Mouse (Mus musculus): ENCODE results near the gene Lekr1. TPM values are rescaled to one million over a fixed set of nuclear protein-coding genes. Genes with fewer than 3 reads are reported as not detected.
A peak's percentile ranks its signal among the peaks of the same experiment; 100 is the strongest.

Lekr1 gene
- total RNA-seq (2012; rRNA removed): 1.9 and 2.5 TPM in 2 replicates
- polyA plus RNA-seq (2012; ENCODE audit: insufficient read depth in 1 of 2, insufficient read length in 2 of 2, low read depth in 1 of 2, low replicate concordance in 2 of 2, missing spikeins in 1 of 2): 1 to 10 TPM in 1 of 2 experiments, not detected in 1; 1.8 TPM

DNA sequence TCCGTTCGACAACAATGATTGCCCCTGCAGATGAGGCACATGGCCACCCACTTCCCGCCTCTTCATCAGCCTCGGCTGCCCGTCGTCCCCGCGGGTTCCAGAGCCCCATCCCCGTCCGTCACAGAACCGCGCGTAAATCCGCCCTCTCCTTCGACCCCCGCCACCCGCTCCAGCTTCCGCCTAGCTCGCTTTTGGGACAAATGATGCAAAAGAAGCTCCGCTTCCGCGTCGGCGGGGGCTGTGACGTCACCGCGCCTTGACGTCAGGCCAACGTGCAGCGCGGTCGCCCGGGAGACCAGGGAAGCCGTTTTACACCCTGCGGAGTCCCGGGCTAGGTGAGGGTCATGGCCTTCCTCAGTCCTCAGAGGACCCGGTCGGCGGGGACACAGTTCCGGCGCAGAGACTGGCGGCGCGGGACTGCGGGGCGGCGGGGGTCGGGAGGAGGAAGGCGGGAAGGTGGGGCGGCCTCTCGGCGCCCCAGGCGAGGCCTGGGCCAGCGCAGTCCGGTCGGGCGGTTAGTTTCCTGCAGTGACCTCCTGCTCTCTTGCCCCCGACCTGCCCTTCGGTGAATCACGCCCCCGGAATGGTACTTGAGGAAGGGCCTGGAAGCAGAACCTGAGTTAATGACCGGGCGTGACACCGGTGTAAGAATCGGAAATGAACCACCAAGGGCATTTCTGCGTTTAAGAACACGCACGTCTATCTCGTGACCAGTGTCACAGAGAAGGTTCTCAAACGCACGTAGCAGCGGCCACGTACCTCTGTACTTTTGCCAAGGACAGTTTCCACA lies at the start of gene Lekr1:
Gene Lekr1, plus strand, starts transcription at position 252 of the 790 bp plus-strand sequence.
- Histone ChIP-seq H3K27me3 (ENCODE audit: control insufficient read depth in 1 of 2, insufficient read depth in 2 of 2, low read length in 2 of 2) (no peaks in the 10 kb centered on the region), H3K79me2 (ENCODE audit: control insufficient read depth, insufficient read depth, low read length, poor library complexity) (no peaks in the 10 kb centered on the region), H3K36me3 (ENCODE audit: control insufficient read depth in 1 of 2, insufficient read depth in 2 of 2, low read length in 2 of 2) (peaks cover 0 to 3% of the 10 kb centered on the region in 2 experiments; a peak in 2 of 4 replicates), H3K27ac (ENCODE audit: control insufficient read depth, low read depth, low read length) (0 out of 2 replicates have a peak within 1 kb of the TSS, but pooled peaks have one; percentile 0), H3K4me3 (ENCODE audit: control insufficient read depth in 1 of 2, insufficient read depth in 1 of 2, low read depth in 2 of 2, low read length in 2 of 2) (peak within 1 kb of the TSS; percentile 83), H3K4me1 (ENCODE audit: control insufficient read depth in 1 of 2, insufficient read depth in 2 of 2, low read length in 2 of 2) (peaks cover 0 to 4% of the 10 kb centered on the region in 2 experiments; a peak in 2 of 4 replicates), H3K9ac (ENCODE audit: control insufficient read depth, low read depth, low read length, poor library complexity, severe bottlenecking) (peak within 1 kb of the TSS; percentile 58), H3K9me3 (replicated peaks; ENCODE audit: insufficient read depth, low read length) (no peaks in the 10 kb centered on the region)
- DNase-seq (ENCODE audit: low read depth, low spot score): peak; percentile 92
- no peak for TF ChIP-seq SMC3 (IDR thresholded peaks at IDR 0.05; ENCODE audit: low read depth, low read length)
- TF ChIP-seq TBP (IDR thresholded peaks at IDR 0.05; ENCODE audit: low read depth, low read length): no peak; the same call in 1 of the 2 replicates
- no peak for TF ChIP-seq MEF2A (IDR thresholded peaks at IDR 0.05; ENCODE audit: extremely low read depth, insufficient replicate concordance, low read depth, low read length, poor library complexity, severe bottlenecking)
- no peak for TF ChIP-seq RAD21 (IDR thresholded peaks at IDR 0.05; ENCODE audit: low read depth, low read length)
- TF ChIP-seq RCOR1 (IDR thresholded peaks at IDR 0.05; ENCODE audit: low read depth, low read length): no peak
- peak; percentile 11; the same call in 1 of the 2 replicates for TF ChIP-seq BHLHE40 (IDR thresholded peaks at IDR 0.05; ENCODE audit: borderline replicate concordance, low read depth, low read length)
- TF ChIP-seq KAT2A (conservative IDR thresholded peaks at IDR 0.05; ENCODE audit: low read depth, low read length): no peak; the same call in 1 of the 2 replicates
- peak; percentile 97 for TF ChIP-seq ELF1 (IDR thresholded peaks at IDR 0.05; ENCODE audit: low read depth, low read length)
- no peak for TF ChIP-seq GATA1 (IDR thresholded peaks at IDR 0.05; ENCODE audit: low read depth, low read length)
- peak; percentile 79 for TF ChIP-seq MXI1 (IDR thresholded peaks at IDR 0.05; ENCODE audit: low read depth, low read length)
- no peak for TF ChIP-seq USF2 (IDR thresholded peaks at IDR 0.05; ENCODE audit: borderline replicate concordance in 1 of 2, insufficient read depth in 1 of 2, low read depth in 1 of 2, low read length in 2 of 2)
- peak; percentile 65 for TF ChIP-seq NELFE (IDR thresholded peaks at IDR 0.05; ENCODE audit: low read depth, low read length)
- TF ChIP-seq MAZ (IDR thresholded peaks at IDR 0.05; ENCODE audit: low read depth, low read length): peak; percentile 97
- no peak for TF ChIP-seq MYB (IDR thresholded peaks at IDR 0.05; ENCODE audit: low read depth, low read length)
- TF ChIP-seq EP300 (IDR thresholded peaks at IDR 0.05; ENCODE audit: low read depth in 1 of 2, low read length in 2 of 2): no peak
- peak; percentile 66; the same call in 1 of the 2 replicates for TF ChIP-seq ZMIZ1 (IDR thresholded peaks at IDR 0.05; ENCODE audit: low read depth, low read length)
- peak; percentile 79; the same call in 1 of the 2 replicates for TF ChIP-seq GABPA (IDR thresholded peaks at IDR 0.05; ENCODE audit: low read depth, low read length)
- TF ChIP-seq NRF1 (IDR thresholded peaks at IDR 0.05; ENCODE audit: insufficient read depth, low read depth, low read length, poor library complexity, severe bottlenecking): no peak
- TF ChIP-seq MAX (IDR thresholded peaks at IDR 0.05; ENCODE audit: low read length): peak; percentile 69
- TF ChIP-seq USF1 (IDR thresholded peaks at IDR 0.05; ENCODE audit: low read depth, low read length): 0 out of 2 replicates have a peak, but pooled peaks have one; percentile 32
- no peak for TF ChIP-seq MYC (IDR thresholded peaks at IDR 0.05; ENCODE audit: low read depth, low read length)
- no peak for TF ChIP-seq CHD1 (IDR thresholded peaks at IDR 0.05; ENCODE audit: low read depth, low read length)
- peak; percentile 97 for TF ChIP-seq SIN3A (IDR thresholded peaks at IDR 0.05; ENCODE audit: low read length)
- no peak for TF ChIP-seq ZNF384 (IDR thresholded peaks at IDR 0.05; ENCODE audit: low read depth, low read length)
- no peak for TF ChIP-seq CTCF (IDR thresholded peaks at IDR 0.05 in 2 of 3, conservative IDR thresholded peaks at IDR 0.05 in 1 of 3; ENCODE audit: control insufficient read depth in 1 of 3, insufficient read depth in 1 of 3, low read depth in 2 of 3, low read length in 3 of 3, poor library complexity in 1 of 3, severe bottlenecking in 1 of 3)
- no peak for TF ChIP-seq CHD2 (IDR thresholded peaks at IDR 0.05; ENCODE audit: low read length)
- TF ChIP-seq TAL1 (IDR thresholded peaks at IDR 0.05; ENCODE audit: low read length): no peak
- peak; percentile 50; the same call in 1 of the 2 replicates for TF ChIP-seq TCF12 (IDR thresholded peaks at IDR 0.05; ENCODE audit: low read depth, low read length)
- peak; percentile 79; the same call in 1 of the 2 replicates for TF ChIP-seq ETS1 (IDR thresholded peaks at IDR 0.05; ENCODE audit: low read depth, low read length)
- peak; percentile 44; the same call in 1 of the 2 replicates for TF ChIP-seq POLR2AphosphoS2 (IDR thresholded peaks at IDR 0.05; ENCODE audit: low read length)
- no peak for TF ChIP-seq UBTF (IDR thresholded peaks at IDR 0.05; ENCODE audit: borderline replicate concordance, insufficient read depth, low read depth, low read length)
- TF ChIP-seq JUND (IDR thresholded peaks at IDR 0.05; ENCODE audit: low read depth, low read length): no peak
- TF ChIP-seq POLR2A (IDR thresholded peaks at IDR 0.05; ENCODE audit: control insufficient read depth in 1 of 2, insufficient read depth in 1 of 2, low read depth in 1 of 2, low read length in 2 of 2, poor library complexity in 1 of 2): peak; percentile 71 to 72; a peak in 2 of 4 replicates
- TF ChIP-seq POLR2AphosphoS5 (IDR thresholded peaks at IDR 0.05; ENCODE audit: borderline replicate concordance, low read depth, low read length): no peak
- TF ChIP-seq MAFK (IDR thresholded peaks at IDR 0.05; ENCODE audit: borderline replicate concordance, low read depth, low read length): no peak

Data from MEL (cell line).